Mouse (Mus musculus) heart, embryonic 10.5 days (tissue): ENCODE data around the gene Wfdc3. TPM values are rescaled to one million over a fixed set of nuclear protein-coding genes. Genes with fewer than 3 reads are reported as not detected.

Experiments used
- DNase-seq: peaks from one replicate; pipeline ENCODE4 v3.0.0-alpha.2; 2017; ENCODE audit warnings: low spot score
- H3K27ac ChIP-seq: fragments of 300-500 bp; sonication (generic); 2 replicates; pipeline ENCODE4 v1.5.1; 2016; ENCODE audit warnings: mild to moderate bottlenecking
- H3K27me3 ChIP-seq: fragments of 300-500 bp; sonication (generic); 2 replicates; pipeline ENCODE4 v1.6.1; 2016; ENCODE audit warnings: mild to moderate bottlenecking; ENCODE audit not compliant: poor library complexity, insufficient read depth, severe bottlenecking
- H3K36me3 ChIP-seq: fragments of 300-500 bp; sonication (generic); 2 replicates; pipeline ENCODE4 v1.6.1; 2016; ENCODE audit warnings: mild to moderate bottlenecking, moderate library complexity
- H3K4me1 ChIP-seq: fragments of 300-500 bp; sonication (generic); 2 replicates; pipeline ENCODE4 v1.6.1; 2016; ENCODE audit warnings: mild to moderate bottlenecking
- H3K4me3 ChIP-seq: fragments of 300-500 bp; sonication (generic); 2 replicates; pipeline ENCODE4 v1.5.1; 2016; ENCODE audit warnings: mild to moderate bottlenecking, moderate library complexity
- H3K9me3 ChIP-seq: fragments of 300-500 bp; sonication (generic); 2 replicates; pipeline ENCODE4 v1.6.1; 2016; ENCODE audit warnings: mild to moderate bottlenecking, moderate library complexity
- WGBS: fragments of 180-500 bp; shearing (Covaris S2); methylation state at CpG from one replicate; pipeline ENCODE4 v1.1.7; 2016; 5-methylcytosine and 5-hydroxymethylcytosine counted together
- polyA plus RNA-seq: library from polyadenylated mRNA; unstranded; fragments of >200 nt; fragmentation: Nextera tagmentation; extraction: Ambion mirVana; gene quantifications from 2 replicates; pipeline ENCODE4 v1.2.1, GENCODE M21; 2016

Wfdc3 gene
- polyA plus RNA-seq, 1 experiment from 2014 or later, result 0.43 TPM

DNA sequence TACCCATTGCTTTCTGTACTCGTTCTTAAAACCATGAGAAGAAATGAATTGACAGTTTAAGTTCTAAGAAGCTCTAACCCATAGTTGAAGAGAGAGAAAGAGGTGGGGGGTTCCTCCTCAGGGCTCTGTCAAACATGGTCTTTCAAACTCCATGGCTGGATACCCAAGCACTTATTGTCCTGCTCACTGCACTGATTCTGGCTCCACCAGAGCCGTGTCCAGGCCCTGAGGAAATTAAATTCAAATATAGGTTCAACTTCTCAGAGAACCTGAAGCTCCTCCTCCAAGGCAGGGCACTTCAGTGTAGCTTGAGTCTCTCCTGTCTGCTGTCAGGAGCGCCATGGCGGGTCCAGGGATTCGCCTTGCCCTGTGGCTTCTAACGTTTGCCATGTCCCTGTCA, 30.7 kb downstream of the Wfdc3 start, which contains the start of gene Spint5:
Spint5 (plus strand) TSS at position 301 of the 400 bp plus-strand sequence.
- Histone ChIP-seq H3K4me1 (no peaks in the 10 kb centered on the region), H3K36me3 (no peaks in the 10 kb centered on the region), H3K9me3 (no peaks in the 10 kb centered on the region), H3K27me3 (peaks cover 6% of the 10 kb centered on the region; the same call in 1 of the 2 replicates), H3K4me3 (no peak within 1 kb of the TSS), H3K27ac (no peak within 1 kb of the TSS)
- 75% methylated on average over 6 of the region's 6 CpGs for WGBS
- DNase-seq, result no peak

DNA sequence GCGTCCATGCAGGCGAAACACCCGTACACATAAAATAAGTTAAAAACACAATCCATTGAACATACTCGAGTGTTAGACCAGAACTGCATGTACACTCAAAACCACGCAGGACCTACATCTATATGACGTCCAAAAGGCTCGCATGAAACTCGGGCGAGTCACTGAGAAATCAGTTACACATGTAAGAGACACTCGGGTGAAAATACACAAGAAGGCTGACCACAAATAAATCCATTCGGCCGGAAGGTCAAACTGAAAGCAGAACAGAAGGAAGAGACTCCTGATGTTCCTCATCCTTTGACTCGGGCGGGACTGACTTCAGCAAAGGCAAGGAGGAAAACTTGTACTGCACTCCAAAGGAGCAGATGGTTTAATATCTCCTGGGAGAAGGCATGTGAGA, 39.7 kb downstream of the Wfdc3 start:
- H3K36me3 ChIP-seq, result no peaks in the 10 kb centered on the region
- no peak for DNase-seq
- no peaks in the 10 kb centered on the region for H3K4me1 ChIP-seq
- WGBS, result 89% methylated on average over 14 of the region's 14 CpGs
- H3K27ac ChIP-seq, result no peak overlapping the region
- no peaks in the 10 kb centered on the region for H3K9me3 ChIP-seq
- H3K4me3 ChIP-seq, result no peak overlapping the region
- no peaks in the 10 kb centered on the region for H3K27me3 ChIP-seq

DNA sequence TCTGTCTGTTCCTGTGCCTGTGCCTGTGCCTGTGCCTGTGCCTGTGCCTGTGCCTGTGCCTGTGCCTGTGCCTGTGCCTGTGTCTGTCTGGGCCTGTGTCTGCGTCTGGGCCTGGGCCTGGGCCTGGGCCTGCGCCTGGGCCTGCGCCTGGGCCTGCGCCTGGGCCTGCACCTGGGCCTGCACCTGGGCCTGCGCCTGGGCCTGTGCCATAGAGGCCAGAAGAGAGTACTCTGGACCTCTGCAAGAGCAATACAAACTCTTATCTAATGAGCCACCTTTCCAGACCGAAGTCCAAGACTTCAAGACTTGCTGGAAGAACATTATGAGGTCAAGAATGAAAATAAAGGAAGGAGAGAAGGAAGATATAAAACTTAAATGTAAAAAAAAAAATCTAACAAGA, 40.4 kb downstream of the Wfdc3 start:
- no peaks in the 10 kb centered on the region for H3K4me1 ChIP-seq
- no peaks in the 10 kb centered on the region for H3K36me3 ChIP-seq
- WGBS, result 82% methylated on average over 6 of the region's 6 CpGs
- H3K9me3 ChIP-seq, result no peaks in the 10 kb centered on the region
- no peak overlapping the region for H3K27ac ChIP-seq
- no peak for DNase-seq
- H3K4me3 ChIP-seq, result no peak overlapping the region
- no peaks in the 10 kb centered on the region for H3K27me3 ChIP-seq

DNA sequence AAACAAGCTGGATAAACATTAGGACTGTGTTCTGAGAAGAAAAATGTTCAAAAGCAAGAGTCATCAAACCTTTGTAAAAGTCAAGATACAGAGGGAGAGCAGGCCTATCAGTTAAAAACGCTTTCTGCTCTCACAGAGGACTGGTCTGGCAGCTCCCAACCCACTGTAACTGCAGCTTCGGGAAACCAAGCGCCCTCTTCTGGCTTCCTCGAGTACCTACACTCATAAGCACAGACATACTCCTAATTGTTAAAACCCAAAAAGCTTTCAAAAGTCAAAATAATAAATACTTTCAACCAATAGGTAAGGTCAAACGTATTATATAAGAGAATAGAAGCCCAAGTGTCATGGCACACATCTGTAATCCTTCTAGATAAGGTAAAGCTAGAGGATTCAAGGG, 41.5 kb downstream of the Wfdc3 start:
- Histone ChIP-seq H3K4me3 (no peak overlapping the region), H3K27ac (no peak overlapping the region), H3K9me3 (no peaks in the 10 kb centered on the region), H3K27me3 (no peaks in the 10 kb centered on the region), H3K4me1 (no peaks in the 10 kb centered on the region), H3K36me3 (no peaks in the 10 kb centered on the region)
- WGBS, result 72% methylated on average over 5 of the region's 5 CpGs
- no peak for DNase-seq

DNA sequence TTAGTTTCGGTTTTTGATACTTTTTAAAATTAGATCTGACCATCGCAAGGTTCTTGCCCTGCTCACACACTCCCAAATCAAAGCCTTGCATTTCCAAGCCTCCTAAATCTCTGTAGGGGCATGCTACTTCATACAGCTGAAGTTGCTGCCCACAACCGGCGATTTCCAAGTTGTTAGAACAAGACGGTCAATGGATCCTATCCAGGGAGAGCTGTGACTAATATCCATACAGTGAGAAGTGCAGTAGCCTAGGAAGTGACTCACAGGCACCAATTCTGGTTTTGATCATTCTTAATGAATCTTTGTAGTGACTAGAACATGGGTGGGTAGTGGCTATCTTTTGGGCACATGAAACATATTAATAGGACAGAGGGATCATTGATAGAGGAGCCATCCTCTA, 44.0 kb downstream of the Wfdc3 start:
- no peaks in the 10 kb centered on the region for H3K36me3 ChIP-seq
- no peak for DNase-seq
- H3K4me1 ChIP-seq, result no peaks in the 10 kb centered on the region
- H3K27ac ChIP-seq, result no peak overlapping the region
- H3K4me3 ChIP-seq, result no peak overlapping the region
- WGBS, result 88% methylated on average over 5 of the region's 5 CpGs
- H3K9me3 ChIP-seq, result no peaks in the 10 kb centered on the region
- no peaks in the 10 kb centered on the region for H3K27me3 ChIP-seq

DNA sequence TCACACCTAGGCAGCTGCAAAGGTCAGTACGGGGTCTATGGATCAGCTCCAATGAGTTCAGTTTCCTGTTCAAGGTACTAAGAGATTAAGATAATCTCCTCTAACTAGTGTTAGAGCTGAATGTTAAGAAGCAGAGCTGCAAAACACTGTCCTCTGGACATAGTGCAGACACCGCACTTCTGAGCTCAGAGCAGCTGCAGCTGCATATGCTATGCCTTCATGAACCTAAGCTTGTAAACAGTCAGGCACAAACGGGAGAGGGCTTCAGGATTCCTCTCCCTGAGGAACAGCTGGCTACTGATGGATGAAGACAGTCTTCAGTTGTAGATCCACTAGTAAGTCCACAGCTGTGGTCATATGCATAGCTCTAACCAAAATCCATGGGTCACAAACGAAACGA, 44.8 kb downstream of the Wfdc3 start:
- no peak overlapping the region for H3K27ac ChIP-seq
- H3K9me3 ChIP-seq, result no peaks in the 10 kb centered on the region
- no peaks in the 10 kb centered on the region for H3K36me3 ChIP-seq
- H3K4me3 ChIP-seq, result no peak overlapping the region
- DNase-seq, result no peak
- H3K4me1 ChIP-seq, result no peaks in the 10 kb centered on the region
- 73% methylated on average over 5 of the region's 5 CpGs for WGBS
- no peaks in the 10 kb centered on the region for H3K27me3 ChIP-seq

DNA sequence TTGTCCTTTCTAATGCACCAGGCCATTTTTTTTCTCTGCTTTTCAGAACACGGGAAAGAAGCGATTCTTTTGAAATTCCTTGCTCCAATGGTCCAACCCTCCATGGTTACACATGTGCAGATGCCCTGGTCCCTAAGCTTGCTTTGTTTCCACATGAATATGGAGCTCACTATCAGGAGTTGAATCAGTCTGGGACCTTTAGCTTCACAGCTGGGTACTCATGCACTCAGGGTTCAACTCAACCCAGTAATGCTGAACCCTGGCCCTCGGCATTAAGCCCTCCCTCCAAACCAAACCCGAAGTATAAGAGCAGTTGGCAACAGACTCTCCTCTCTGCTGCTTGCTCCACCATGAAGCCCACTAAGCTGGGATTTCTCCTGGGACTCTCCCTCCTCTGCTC, 47.5 kb downstream of the Wfdc3 start, which contains the start of gene Spint4:
Spint4 (plus strand) TSS at position 301 of the 400 bp plus-strand sequence.
- WGBS, result 79% methylated on average over 4 of the region's 4 CpGs
- H3K27ac ChIP-seq, result no peak within 1 kb of the TSS
- H3K27me3 ChIP-seq, result no peaks in the 10 kb centered on the region
- H3K4me1 ChIP-seq, result no peaks in the 10 kb centered on the region
- H3K4me3 ChIP-seq, result no peak within 1 kb of the TSS
- H3K9me3 ChIP-seq, result no peaks in the 10 kb centered on the region
- H3K36me3 ChIP-seq, result no peaks in the 10 kb centered on the region
- DNase-seq, result no peak

DNA sequence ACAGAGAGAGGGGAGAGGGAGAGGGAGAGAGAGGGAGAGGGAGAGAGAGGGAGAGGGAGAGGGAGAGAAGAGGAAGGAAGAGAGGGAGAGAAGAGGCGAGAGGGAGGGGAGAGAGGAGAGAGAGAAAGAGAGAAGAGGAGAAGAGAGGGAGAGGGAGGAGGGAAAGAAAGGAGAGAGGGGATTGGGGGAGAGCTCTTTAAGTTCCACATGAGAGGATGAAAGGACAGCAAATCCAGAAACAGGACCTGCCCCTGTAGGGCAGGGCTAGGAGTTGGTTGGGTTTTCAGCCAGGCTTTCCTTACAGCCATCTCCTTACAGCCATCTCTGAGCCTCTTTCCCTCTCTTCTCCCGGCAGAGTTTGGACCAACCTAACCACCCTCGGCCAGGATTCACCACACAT, 60.9 kb downstream of the Wfdc3 start, which contains the start of gene Wfdc13:
Wfdc13 (plus strand) TSS at position 301 of the 400 bp plus-strand sequence.
- H3K9me3 ChIP-seq, result no peaks in the 10 kb centered on the region
- no peak within 1 kb of the TSS for H3K27ac ChIP-seq
- H3K4me1 ChIP-seq, result no peaks in the 10 kb centered on the region
- DNase-seq, result no peak
- 43% methylated on average over 3 of the region's 3 CpGs for WGBS
- H3K36me3 ChIP-seq, result no peaks in the 10 kb centered on the region
- peaks cover 4% of the 10 kb centered on the region; the same call in 1 of the 2 replicates for H3K27me3 ChIP-seq
- no peak within 1 kb of the TSS for H3K4me3 ChIP-seq

Other genes starting within 250 kb of the Wfdc3 start
- 51.0 and 59.1 TPM in 2 replicates for gene Pigt, start 248.4 kb downstream of the Wfdc3 start, polyA plus RNA-seq
- 11.1 and 28.0 TPM in 2 replicates for gene Wfdc2, start 183.5 kb downstream of the Wfdc3 start, polyA plus RNA-seq
- not detected in 2 replicates for gene Spint3, start 172.5 kb downstream of the Wfdc3 start, polyA plus RNA-seq
- gene Wfdc6a, start 160.5 kb downstream of the Wfdc3 start, polyA plus RNA-seq, result not detected in 2 replicates
- not detected in 2 replicates for gene Eppin, start 152.3 kb downstream of the Wfdc3 start, polyA plus RNA-seq
- not detected in 2 replicates for gene Wfdc6b, start 132.4 kb downstream of the Wfdc3 start, polyA plus RNA-seq
- gene Wfdc8, start 132.3 kb downstream of the Wfdc3 start, polyA plus RNA-seq, result not detected in 2 replicates
- gene Wfdc16, start 107.1 kb downstream of the Wfdc3 start, polyA plus RNA-seq, result not detected in 2 replicates
- gene Wfdc10, start 89.9 kb downstream of the Wfdc3 start, polyA plus RNA-seq, result not detected in 2 replicates
- not detected in 2 replicates for gene Wfdc9, start 89.3 kb downstream of the Wfdc3 start, polyA plus RNA-seq
- not detected in 2 replicates for gene Wfdc11, start 71.8 kb downstream of the Wfdc3 start, polyA plus RNA-seq
- not detected in 2 replicates for gene Wfdc13, start 60.8 kb downstream of the Wfdc3 start, polyA plus RNA-seq
- gene Spint4, start 47.4 kb downstream of the Wfdc3 start, polyA plus RNA-seq, result not detected in 2 replicates
- gene Spint5, start 30.6 kb downstream of the Wfdc3 start, polyA plus RNA-seq, result not detected in 2 replicates
- 60.3 and 76.6 TPM in 2 replicates for gene Dnttip1, start 52 bp upstream of the Wfdc3 start, polyA plus RNA-seq
- 496 and 550 TPM in 2 replicates for gene Ube2c, start 24.0 kb upstream of the Wfdc3 start, polyA plus RNA-seq
- gene Tnnc2, start 34.0 kb upstream of the Wfdc3 start, polyA plus RNA-seq, result 0.67 TPM in 1 of 2 replicates, not detected in the other
- gene Snx21, start 39.9 kb upstream of the Wfdc3 start, polyA plus RNA-seq, result 19.1 and 29.5 TPM in 2 replicates
- gene Acot8, start 59.0 kb upstream of the Wfdc3 start, polyA plus RNA-seq, result 17.8 and 21.5 TPM in 2 replicates
- 7.7 and 9.7 TPM in 2 replicates for gene Zswim3, start 59.2 kb upstream of the Wfdc3 start, polyA plus RNA-seq
- 13.7 and 14.3 TPM in 2 replicates for gene Zswim1, start 76.8 kb upstream of the Wfdc3 start, polyA plus RNA-seq
- gene Spata25, start 82.6 kb upstream of the Wfdc3 start, polyA plus RNA-seq, result 0.38 TPM in 1 of 2 replicates, not detected in the other
- 138 and 149 TPM in 2 replicates for gene Ctsa, start 86.9 kb upstream of the Wfdc3 start, polyA plus RNA-seq
- gene Neurl2, start 87.5 kb upstream of the Wfdc3 start, polyA plus RNA-seq, result 28.2 and 55.0 TPM in 2 replicates
- 8.1 and 12.6 TPM in 2 replicates for gene Pltp, start 111.8 kb upstream of the Wfdc3 start, polyA plus RNA-seq
- gene Pcif1, start 133.4 kb upstream of the Wfdc3 start, polyA plus RNA-seq, result 57.9 and 61.5 TPM in 2 replicates
- 12.6 and 13.5 TPM in 2 replicates for gene Zfp335, start 165.8 kb upstream of the Wfdc3 start, polyA plus RNA-seq
- 0.53 and 1.1 TPM in 2 replicates for gene Mmp9, start 194.8 kb upstream of the Wfdc3 start, polyA plus RNA-seq
- gene Slc12a5, start 214.9 kb upstream of the Wfdc3 start, polyA plus RNA-seq, result 0.74 and 0.92 TPM in 2 replicates